Mouse (Mus musculus): ENCODE data around the gene Isl2. TPM values are rescaled to one million over a fixed set of nuclear protein-coding genes. Genes with fewer than 3 reads are reported as not detected.

Gene Isl2
- polyA plus RNA-seq, 1 experiment from 2014 or later = 0.12 TPM

- H3K27ac ChIP-seq (replicated peaks in 1 of 2; ENCODE audit: control insufficient read depth in 1 of 2, insufficient read depth in 1 of 2, low read depth in 2 of 2, low read length in 2 of 2) = no peak overlapping the region
- WGBS = 54% methylated on average over 3 of the region's 3 CpGs
- ATAC-seq (ENCODE audit: insufficient number of reproducible peaks, insufficient read depth, low FRiP score, low read depth) = no peak
- no peaks in the 10 kb centered on the region for H3K27me3 ChIP-seq (ENCODE audit: control insufficient read depth, insufficient read depth, low read length)
- H3K9ac ChIP-seq (ENCODE audit: low read length) = no peak overlapping the region
- H3K9me3 ChIP-seq (ENCODE audit: control insufficient read depth, low read length) = no peaks in the 10 kb centered on the region
- H3K4me2 ChIP-seq (ENCODE audit: low read length) = no peak overlapping the region
- no peak overlapping the region for H3K4me3 ChIP-seq (ENCODE audit: control insufficient read depth in 1 of 2, insufficient read depth in 1 of 2, low read depth in 1 of 2, low read length in 2 of 2)
- H3K36me3 ChIP-seq (ENCODE audit: control insufficient read depth, insufficient read depth, low read length) = no peaks in the 10 kb centered on the region
- no peaks in the 10 kb centered on the region; a peak in 1 of 4 replicates for H3K4me1 ChIP-seq (ENCODE audit: control insufficient read depth in 2 of 2, insufficient read depth in 2 of 2, low read length in 2 of 2)
Measured at GRCm38 (mm10) chr9:55581414-55581813, 42.9 kb downstream of the Isl2 start.

- Histone ChIP-seq H3K36me3 (ENCODE audit: control insufficient read depth, insufficient read depth, low read length) (no peaks in the 10 kb centered on the region), H3K27me3 (ENCODE audit: control insufficient read depth, insufficient read depth, low read length) (no peaks in the 10 kb centered on the region), H3K27ac (replicated peaks in 1 of 2; ENCODE audit: control insufficient read depth in 1 of 2, insufficient read depth in 1 of 2, low read depth in 2 of 2, low read length in 2 of 2) (no peak overlapping the region), H3K4me1 (ENCODE audit: control insufficient read depth in 2 of 2, insufficient read depth in 2 of 2, low read length in 2 of 2) (no peaks in the 10 kb centered on the region), H3K9me3 (ENCODE audit: control insufficient read depth, low read length) (no peaks in the 10 kb centered on the region), H3K4me3 (ENCODE audit: control insufficient read depth in 1 of 2, insufficient read depth in 1 of 2, low read depth in 1 of 2, low read length in 2 of 2) (no peak overlapping the region), H3K9ac (ENCODE audit: low read length) (no peak overlapping the region), H3K4me2 (ENCODE audit: low read length) (no peak overlapping the region)
- WGBS = 95% methylated on average over 6 of the region's 6 CpGs
- no peak for ATAC-seq (ENCODE audit: insufficient number of reproducible peaks, insufficient read depth, low FRiP score, low read depth)
Measured at GRCm38 (mm10) chr9:55586141-55586540, 47.7 kb downstream of the Isl2 start.

Other genes with a start within 250 kb of the Isl2 start
- 1.7 and 2.0 TPM in 2 replicates for gene Nrg4, start 211.8 kb upstream of the Isl2 start, polyA plus RNA-seq (2014; fragmentation: Nextera tagmentation; extraction: Ambion mirVana)
- 0.16 TPM in 1 of 2 replicates, not detected in the other for gene Tmem266, start 211.8 kb upstream of the Isl2 start, polyA plus RNA-seq (2014; fragmentation: Nextera tagmentation; extraction: Ambion mirVana)
- gene Etfa, start 26.4 kb upstream of the Isl2 start, polyA plus RNA-seq (2014; fragmentation: Nextera tagmentation; extraction: Ambion mirVana) = 396 and 402 TPM in 2 replicates

Data from heart, embryonic 14.5 days (tissue).